Mouse (Mus musculus) limb, embryonic 15.5 days (tissue): Measurements from ENCODE around the gene Slc4a4. TPM values are rescaled to one million over a fixed set of nuclear protein-coding genes. Genes with fewer than 3 reads are reported as not detected.

Experiments
- ATAC-seq: fragments of 200-750 bp; cut with Nextera tagmentation; 2 replicates; pipeline ENCODE4 v1.8.0; 2017; ENCODE audit warnings: low read depth, moderate TSS enrichment; ENCODE audit not compliant: insufficient number of reproducible peaks, low FRiP score, low TSS enrichment
- H3K27ac ChIP-seq: fragments of 300-500 bp; sonication (generic); 2 replicates; pipeline ENCODE4 v1.5.1; 2015; ENCODE audit warnings: moderate library complexity, mild to moderate bottlenecking, inconsistent platforms
- H3K27me3 ChIP-seq: fragments of 300-500 bp; sonication (generic); 2 replicates; pipeline ENCODE4 v1.6.1; 2015; ENCODE audit warnings: inconsistent platforms
- H3K36me3 ChIP-seq: fragments of 300-500 bp; sonication (generic); 2 replicates; pipeline ENCODE4 v1.6.1; 2015; ENCODE audit warnings: inconsistent platforms
- H3K4me1 ChIP-seq: fragments of 300-500 bp; sonication (generic); 2 replicates; pipeline ENCODE4 v1.6.1; 2015; ENCODE audit warnings: inconsistent platforms
- H3K4me2 ChIP-seq: fragments of 300-500 bp; sonication (generic); 2 replicates; pipeline ENCODE4 v1.6.1; 2015; ENCODE audit warnings: mild to moderate bottlenecking, inconsistent platforms
- H3K4me3 ChIP-seq: fragments of 300-500 bp; sonication (generic); 2 replicates; pipeline ENCODE4 v1.5.1; 2015; ENCODE audit warnings: mild to moderate bottlenecking, inconsistent platforms
- H3K9ac ChIP-seq: fragments of 300-500 bp; sonication (generic); 2 replicates; pipeline ENCODE4 v1.6.1; 2015; ENCODE audit warnings: inconsistent platforms
- H3K9me3 ChIP-seq: fragments of 300-500 bp; sonication (generic); 2 replicates; pipeline ENCODE4 v1.6.1; 2016; ENCODE audit warnings: inconsistent platforms
- WGBS: fragments of 180-500 bp; shearing (Covaris S2); methylation state at CpG from one replicate; pipeline ENCODE4 v1.1.7; 2015; 5-methylcytosine and 5-hydroxymethylcytosine counted together
- polyA plus RNA-seq: library from polyadenylated mRNA; unstranded; fragments of >200 nt; fragmentation: Nextera tagmentation; extraction: Ambion mirVana; gene quantifications from 2 replicates; pipeline ENCODE4 v1.2.1, GENCODE M21; 2015

Gene Slc4a4
- polyA plus RNA-seq, 1 experiment from 2014 or later, result 2.0 TPM

GRCm38 (mm10) chr5:88917221-88917620 lies 30.6 kb downstream of the Slc4a4 start:
- WGBS, result 81% methylated on average over 3 of the region's 3 CpGs

DNA sequence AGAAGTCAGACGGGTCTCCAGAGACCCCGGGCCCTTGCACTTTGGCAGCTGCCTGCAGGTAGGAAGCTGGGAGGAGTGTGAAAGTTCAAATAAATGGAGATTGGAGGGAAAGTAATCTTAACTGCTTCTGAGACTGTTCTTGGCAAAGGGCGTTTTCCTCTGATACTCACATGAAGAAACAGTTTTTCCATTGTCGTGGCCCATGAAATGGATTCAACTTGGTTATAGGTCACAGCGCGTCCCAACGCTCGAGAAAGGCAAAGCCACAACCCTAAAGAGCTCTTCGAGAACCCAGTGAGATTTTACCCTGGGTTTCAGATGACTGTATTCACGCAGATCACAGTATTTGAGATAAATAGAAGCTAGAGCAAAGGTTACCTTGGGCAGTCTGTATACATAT lies 31.0 kb downstream of the Slc4a4 start:
- Histone ChIP-seq H3K4me3 (no peak overlapping the region), H3K9me3 (no peaks in the 10 kb centered on the region), H3K36me3 (no peaks in the 10 kb centered on the region), H3K4me1 (peaks cover 8% of the 10 kb centered on the region; the same call in 1 of the 2 replicates), H3K27me3 (no peaks in the 10 kb centered on the region), H3K27ac (no peak overlapping the region), H3K4me2 (no peak overlapping the region), H3K9ac (no peak overlapping the region)
- WGBS, result 77% methylated on average over 10 of the region's 10 CpGs
- no peak for ATAC-seq

More at GRCm38 (mm10) chr5:88917221-88917620, 30.6 kb downstream of the Slc4a4 start:
- Histone ChIP-seq H3K9me3 (no peaks in the 10 kb centered on the region), H3K4me3 (no peak overlapping the region), H3K27me3 (no peaks in the 10 kb centered on the region), H3K4me1 (peaks cover 8% of the 10 kb centered on the region; the same call in 1 of the 2 replicates), H3K36me3 (no peaks in the 10 kb centered on the region), H3K4me2 (no peak overlapping the region), H3K27ac (no peak overlapping the region), H3K9ac (no peak overlapping the region)
- ATAC-seq, result no peak

GRCm38 (mm10) chr5:88918538-88918937 lies 31.9 kb downstream of the Slc4a4 start:
- no peak overlapping the region for H3K27ac ChIP-seq
- ATAC-seq, result no peak
- H3K36me3 ChIP-seq, result no peaks in the 10 kb centered on the region
- H3K4me3 ChIP-seq, result no peak overlapping the region
- no peaks in the 10 kb centered on the region for H3K27me3 ChIP-seq
- H3K9ac ChIP-seq, result no peak overlapping the region
- WGBS, result 60% methylated on average over 9 of the region's 9 CpGs
- H3K9me3 ChIP-seq, result no peaks in the 10 kb centered on the region
- H3K4me1 ChIP-seq, result peaks cover 8% of the 10 kb centered on the region; the same call in 1 of the 2 replicates
- no peak overlapping the region for H3K4me2 ChIP-seq

GRCm38 (mm10) chr5:88925576-88925975 lies 39.0 kb downstream of the Slc4a4 start:
- no peak for ATAC-seq
- Histone ChIP-seq H3K27me3 (no peaks in the 10 kb centered on the region), H3K27ac (no peak overlapping the region), H3K36me3 (no peaks in the 10 kb centered on the region), H3K9me3 (no peaks in the 10 kb centered on the region), H3K4me2 (no peak overlapping the region), H3K4me3 (no peak overlapping the region), H3K4me1 (peaks cover 15% of the 10 kb centered on the region), H3K9ac (no peak overlapping the region)
- 82% methylated on average over 5 of the region's 5 CpGs for WGBS

DNA sequence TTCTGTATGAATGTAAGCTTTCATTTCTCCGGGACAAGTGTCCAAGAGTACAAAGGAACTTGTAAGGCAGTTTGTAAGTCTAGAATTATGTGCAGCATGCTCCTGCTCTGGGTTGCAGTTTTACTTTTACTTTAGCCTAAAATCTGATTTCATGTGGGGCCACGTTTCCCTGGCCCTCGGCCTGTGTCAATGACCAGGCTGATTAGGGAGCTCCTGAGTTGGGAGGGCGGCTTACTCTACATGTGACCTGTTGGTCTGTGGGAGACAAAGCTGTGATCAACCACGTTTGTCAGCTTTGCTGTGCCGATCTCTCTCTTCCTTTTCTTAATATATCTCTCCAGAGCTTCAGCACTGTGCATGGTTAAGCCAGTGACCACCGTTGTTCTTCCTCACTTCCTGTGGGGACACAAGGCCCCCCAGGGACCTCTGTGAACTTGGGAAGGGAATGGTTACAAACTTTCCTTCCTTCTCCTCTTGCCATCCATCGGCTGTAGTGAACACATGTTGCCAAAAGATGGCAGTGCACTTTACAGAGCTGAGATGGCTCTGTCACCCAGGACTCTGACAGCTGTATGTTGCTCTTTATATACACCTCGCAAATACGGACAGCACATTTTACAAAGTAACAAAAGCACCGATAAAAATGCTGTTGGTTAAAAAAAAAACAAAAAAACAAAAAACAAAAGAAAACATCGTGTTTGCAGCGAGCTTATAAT lies 41.7 kb downstream of the Slc4a4 start:
- H3K36me3 ChIP-seq, result no peaks in the 10 kb centered on the region
- H3K4me2 ChIP-seq, result no peak overlapping the region
- H3K27ac ChIP-seq, result no peak overlapping the region
- ATAC-seq, result no peak
- no peak overlapping the region for H3K4me3 ChIP-seq
- H3K9ac ChIP-seq, result no peak overlapping the region
- 44% methylated on average over 13 of the region's 13 CpGs for WGBS
- no peaks in the 10 kb centered on the region for H3K9me3 ChIP-seq
- peaks cover 17% of the 10 kb centered on the region for H3K4me1 ChIP-seq
- H3K27me3 ChIP-seq, result no peaks in the 10 kb centered on the region

GRCm38 (mm10) chr5:88929392-88930094 lies 42.9 kb downstream of the Slc4a4 start:
- Histone ChIP-seq H3K4me3 (peak overlapping the region; percentile 23), H3K36me3 (no peaks in the 10 kb centered on the region)
- ATAC-seq, result peak; percentile 72; the same call in 1 of the 2 replicates

DNA sequence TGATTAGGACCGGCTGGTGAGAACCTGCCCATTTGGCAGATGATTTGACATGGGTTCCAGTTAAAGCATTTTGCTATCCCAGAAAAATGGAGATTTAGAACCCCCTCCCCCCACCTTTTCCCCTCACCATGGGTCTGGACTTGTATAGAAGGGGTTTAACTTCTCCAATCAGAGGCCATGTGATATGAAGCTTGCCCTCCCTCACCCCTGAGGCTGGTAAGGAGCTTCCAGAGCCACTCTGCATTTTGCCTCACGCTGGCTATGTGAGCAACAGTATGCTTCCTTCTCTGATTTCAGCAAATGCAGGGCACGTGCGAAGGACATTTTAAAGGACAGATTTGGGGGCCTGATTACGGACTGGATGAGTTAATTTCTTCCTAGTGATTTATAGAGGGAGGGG lies 43.5 kb downstream of the Slc4a4 start:
- ATAC-seq, result no peak
- 55% methylated on average over 5 of the region's 5 CpGs for WGBS
- peak overlapping the region; percentile 37 for H3K4me2 ChIP-seq
- no peaks in the 10 kb centered on the region for H3K36me3 ChIP-seq
- no peak overlapping the region for H3K4me3 ChIP-seq
- H3K27ac ChIP-seq, result 0 out of 2 replicates have a peak overlapping the region, but pooled peaks have one; percentile 17
- no peaks in the 10 kb centered on the region for H3K27me3 ChIP-seq
- peaks cover 21% of the 10 kb centered on the region for H3K4me1 ChIP-seq
- H3K9me3 ChIP-seq, result no peaks in the 10 kb centered on the region
- no peak overlapping the region for H3K9ac ChIP-seq

More at GRCm38 (mm10) chr5:88929392-88930094, 42.9 kb downstream of the Slc4a4 start:
- 20% methylated on average over 18 of the region's 18 CpGs for WGBS
- no peaks in the 10 kb centered on the region for H3K9me3 ChIP-seq
- H3K9ac ChIP-seq, result no peak overlapping the region
- H3K4me1 ChIP-seq, result peaks cover 21% of the 10 kb centered on the region
- H3K27ac ChIP-seq, result peak overlapping the region; percentile 55; the same call in 1 of the 2 replicates
- no peaks in the 10 kb centered on the region for H3K27me3 ChIP-seq
- H3K4me2 ChIP-seq, result peak overlapping the region; percentile 37

GRCm38 (mm10) chr5:88930611-88931010 lies 44.0 kb downstream of the Slc4a4 start:
- H3K4me2 ChIP-seq, result no peak overlapping the region
- no peaks in the 10 kb centered on the region for H3K36me3 ChIP-seq
- no peak for ATAC-seq
- H3K27me3 ChIP-seq, result no peaks in the 10 kb centered on the region
- H3K4me3 ChIP-seq, result no peak overlapping the region
- no peak overlapping the region for H3K9ac ChIP-seq
- peak overlapping the region; percentile 17; the same call in 1 of the 2 replicates for H3K27ac ChIP-seq
- peaks cover 21% of the 10 kb centered on the region for H3K4me1 ChIP-seq
- 36% methylated on average over 11 of the region's 11 CpGs for WGBS
- H3K9me3 ChIP-seq, result no peaks in the 10 kb centered on the region

DNA sequence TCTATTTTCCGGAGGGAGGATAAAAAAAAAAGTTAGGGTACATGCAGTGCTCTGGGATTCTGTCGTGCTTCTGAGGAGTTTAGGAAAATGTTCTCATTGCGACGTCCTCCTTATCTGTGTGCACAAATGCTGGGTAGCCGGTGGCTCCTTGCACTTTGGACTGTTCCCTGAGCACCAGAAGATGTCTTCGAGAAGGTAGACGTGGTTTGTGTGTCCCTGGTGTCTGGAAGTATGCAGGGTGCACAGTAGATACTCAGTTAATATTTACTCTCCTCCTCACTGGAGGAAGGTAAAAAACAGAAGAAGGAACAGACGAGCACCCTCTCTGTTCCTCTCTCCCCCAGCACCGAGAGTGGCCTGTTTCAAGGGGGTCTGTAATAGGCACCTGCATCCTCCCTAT lies 44.6 kb downstream of the Slc4a4 start:
- WGBS, result 82% methylated on average over 9 of the region's 9 CpGs
- Histone ChIP-seq H3K9ac (no peak overlapping the region), H3K9me3 (no peaks in the 10 kb centered on the region), H3K4me1 (peaks cover 21% of the 10 kb centered on the region), H3K27ac (no peak overlapping the region), H3K27me3 (no peaks in the 10 kb centered on the region), H3K4me2 (no peak overlapping the region), H3K36me3 (no peaks in the 10 kb centered on the region), H3K4me3 (no peak overlapping the region)
- no peak for ATAC-seq

GRCm38 (mm10) chr5:88933454-88933853 lies 46.8 kb downstream of the Slc4a4 start:
- Histone ChIP-seq H3K4me3 (no peak overlapping the region), H3K9me3 (no peaks in the 10 kb centered on the region), H3K4me1 (peaks cover 21% of the 10 kb centered on the region), H3K36me3 (no peaks in the 10 kb centered on the region), H3K4me2 (no peak overlapping the region), H3K9ac (no peak overlapping the region), H3K27me3 (no peaks in the 10 kb centered on the region), H3K27ac (no peak overlapping the region)
- ATAC-seq, result no peak
- WGBS, result 28% methylated on average over 7 of the region's 7 CpGs

DNA sequence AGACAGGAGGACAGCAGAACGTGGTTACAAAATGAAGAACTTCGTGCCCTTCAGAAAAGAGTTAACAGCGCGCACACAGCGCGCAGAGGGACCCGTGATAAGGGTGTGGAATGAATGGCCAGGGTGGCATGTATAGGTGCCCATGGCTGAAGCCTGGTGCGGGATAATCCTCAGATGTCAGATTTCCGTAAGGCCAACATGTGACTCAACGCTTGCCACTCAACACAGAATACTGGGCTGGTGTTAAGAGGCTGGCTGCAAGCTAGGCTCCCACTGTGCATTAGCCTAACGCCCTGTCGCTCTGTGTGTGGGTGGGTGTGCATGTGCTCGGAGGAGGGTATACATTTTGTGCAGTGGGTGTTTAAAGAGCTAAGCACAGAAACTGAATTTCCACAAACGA lies 47.3 kb downstream of the Slc4a4 start:
- no peak overlapping the region for H3K27ac ChIP-seq

DNA sequence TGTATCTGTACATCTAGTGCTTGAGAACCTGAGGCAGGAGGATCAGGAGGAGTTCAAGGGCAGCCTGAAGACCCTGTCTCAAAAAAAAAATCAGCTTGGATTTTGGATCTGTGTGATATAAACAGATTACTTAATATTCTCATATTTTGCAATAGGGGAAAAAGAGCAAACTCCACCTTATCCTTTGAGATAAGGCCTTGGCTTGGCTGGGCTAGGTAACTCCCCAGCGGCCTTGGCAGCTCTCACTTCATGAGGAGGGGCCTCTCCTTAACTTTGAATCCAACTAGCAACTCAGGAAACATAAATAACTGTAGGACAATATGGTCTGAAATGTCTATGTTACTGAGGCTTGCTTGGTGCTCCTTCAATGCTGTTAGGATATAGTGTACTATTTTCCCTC lies 51.6 kb downstream of the Slc4a4 start:
- Histone ChIP-seq H3K36me3 (no peaks in the 10 kb centered on the region), H3K4me3 (no peak overlapping the region), H3K9me3 (no peaks in the 10 kb centered on the region), H3K4me2 (no peak overlapping the region), H3K27ac (0 out of 2 replicates have a peak overlapping the region, but pooled peaks have one; percentile 11), H3K27me3 (no peaks in the 10 kb centered on the region), H3K4me1 (peaks cover 4% of the 10 kb centered on the region), H3K9ac (no peak overlapping the region)
- 83% methylated on average over 1 of the region's 1 CpGs for WGBS
- ATAC-seq, result no peak

More for the DNA sequence above, 47.3 kb downstream of the Slc4a4 start:
- Histone ChIP-seq H3K9me3 (no peaks in the 10 kb centered on the region), H3K27me3 (no peaks in the 10 kb centered on the region), H3K4me2 (no peak overlapping the region), H3K36me3 (no peaks in the 10 kb centered on the region), H3K9ac (no peak overlapping the region), H3K4me1 (peaks cover 21% of the 10 kb centered on the region), H3K4me3 (no peak overlapping the region)
- no peak for ATAC-seq
- 62% methylated on average over 14 of the region's 14 CpGs for WGBS
